Mouse (Mus musculus) CH12F3 (cell line): ENCODE results near the gene Lrrc52.

Experiments used
- in situ Hi-C: fragments of 300-500 bp; cut with MboI; formaldehyde crosslinking; loops from 2 replicates; pipeline ENCODE4 v1.14.3; 2020; ENCODE audit warnings: low sequenced_read_pairs

The Lrrc52 gene

DNA sequence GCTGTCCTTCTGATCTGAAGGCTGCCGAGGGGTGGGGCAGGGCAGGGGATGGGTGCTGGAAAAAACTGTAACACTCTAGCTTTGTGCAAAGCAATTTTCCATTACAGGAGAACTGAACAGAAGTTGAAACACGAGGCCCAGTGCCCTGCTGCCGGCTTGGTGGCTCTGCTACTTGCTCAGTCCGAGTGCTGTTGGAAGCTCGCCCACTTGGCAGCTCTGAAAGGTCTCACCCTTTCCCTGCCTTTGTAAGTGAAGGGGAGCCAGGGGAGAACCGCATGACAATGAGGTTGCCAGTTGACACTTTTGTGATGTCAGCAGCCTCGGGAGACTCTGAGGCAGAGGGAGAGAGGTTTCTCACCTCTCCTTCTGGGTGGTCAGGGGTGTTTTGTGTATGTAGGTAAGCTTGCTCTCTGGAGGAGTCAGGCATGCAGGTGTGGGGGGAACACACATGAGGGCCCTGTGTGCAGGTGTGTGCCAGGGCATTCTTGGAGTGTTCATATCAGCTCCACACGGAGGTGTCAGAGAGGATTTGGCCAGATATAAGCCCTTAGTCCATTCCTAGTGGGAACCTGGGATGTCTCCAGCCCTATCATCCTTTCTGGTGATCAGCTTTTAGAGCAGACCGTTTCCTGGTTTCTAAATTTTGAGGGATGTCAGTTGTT lies at the start of gene Lrrc52:
TSS of gene Lrrc52 (minus strand) at position 16 of the 662 bp plus-strand sequence.
- in situ Hi-C loops = no loop called here

DNA sequence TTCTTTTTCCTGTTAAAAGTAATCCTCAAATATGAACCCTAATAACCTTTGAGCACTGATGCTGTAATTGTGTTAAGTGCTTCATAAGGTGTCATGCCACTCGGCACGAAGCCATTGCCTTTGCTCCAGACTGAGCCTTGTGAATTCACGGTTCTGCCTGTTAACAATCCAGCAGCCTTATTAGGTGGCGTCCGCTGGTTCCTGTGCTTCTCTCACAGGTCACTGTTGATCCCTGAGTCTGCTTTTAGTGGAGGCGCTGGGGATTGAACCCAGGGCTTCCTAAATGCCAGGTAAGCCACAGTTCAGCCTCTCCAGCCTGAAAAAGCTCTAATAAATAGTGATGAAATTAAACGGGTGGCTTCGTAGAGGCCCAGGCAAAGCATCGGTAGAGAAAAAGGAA lies 45.0 kb upstream of the Lrrc52 start:
- in situ Hi-C loops = no loop called here

DNA sequence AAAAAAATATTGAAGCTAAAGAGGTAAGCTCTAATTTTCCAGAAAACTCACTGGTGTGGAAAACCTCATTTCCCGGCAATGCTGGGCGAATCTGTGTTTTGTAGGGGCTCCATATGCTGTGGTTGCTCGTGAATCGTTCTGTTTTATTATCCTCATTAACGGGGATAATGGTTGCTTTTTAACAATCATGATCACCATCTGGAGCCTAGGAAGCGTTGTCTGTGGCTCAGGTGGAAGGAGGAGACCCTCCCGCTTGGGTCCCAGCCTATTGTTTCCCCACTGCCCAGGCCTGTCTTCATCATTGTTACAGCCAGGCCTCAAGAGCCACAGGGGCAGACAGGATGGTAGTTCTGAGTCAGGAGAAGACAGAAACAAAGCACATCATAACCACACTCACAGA lies 39.5 kb upstream of the Lrrc52 start:
- in situ Hi-C loops = no loop called here

DNA sequence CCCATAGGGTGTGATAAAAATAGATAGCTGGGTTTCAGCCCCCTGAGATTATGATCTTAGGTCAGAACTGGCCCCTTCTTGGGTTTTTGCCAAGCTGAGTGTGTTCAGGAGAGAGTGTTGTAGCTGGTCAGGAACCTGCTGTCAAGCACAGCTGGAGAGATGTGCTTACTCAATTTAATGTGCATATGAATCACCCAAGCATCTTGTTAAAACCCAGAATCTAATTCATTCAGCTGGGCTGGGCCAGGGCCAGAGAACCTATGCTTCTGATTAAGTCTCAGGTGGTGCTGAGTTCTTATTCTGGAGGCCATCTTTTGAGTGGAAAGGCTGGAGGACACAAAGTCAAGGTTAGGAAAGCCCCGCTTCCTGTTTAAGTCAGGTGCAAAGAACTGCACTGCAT lies 38.8 kb upstream of the Lrrc52 start:
- in situ Hi-C loops = no loop called here

DNA sequence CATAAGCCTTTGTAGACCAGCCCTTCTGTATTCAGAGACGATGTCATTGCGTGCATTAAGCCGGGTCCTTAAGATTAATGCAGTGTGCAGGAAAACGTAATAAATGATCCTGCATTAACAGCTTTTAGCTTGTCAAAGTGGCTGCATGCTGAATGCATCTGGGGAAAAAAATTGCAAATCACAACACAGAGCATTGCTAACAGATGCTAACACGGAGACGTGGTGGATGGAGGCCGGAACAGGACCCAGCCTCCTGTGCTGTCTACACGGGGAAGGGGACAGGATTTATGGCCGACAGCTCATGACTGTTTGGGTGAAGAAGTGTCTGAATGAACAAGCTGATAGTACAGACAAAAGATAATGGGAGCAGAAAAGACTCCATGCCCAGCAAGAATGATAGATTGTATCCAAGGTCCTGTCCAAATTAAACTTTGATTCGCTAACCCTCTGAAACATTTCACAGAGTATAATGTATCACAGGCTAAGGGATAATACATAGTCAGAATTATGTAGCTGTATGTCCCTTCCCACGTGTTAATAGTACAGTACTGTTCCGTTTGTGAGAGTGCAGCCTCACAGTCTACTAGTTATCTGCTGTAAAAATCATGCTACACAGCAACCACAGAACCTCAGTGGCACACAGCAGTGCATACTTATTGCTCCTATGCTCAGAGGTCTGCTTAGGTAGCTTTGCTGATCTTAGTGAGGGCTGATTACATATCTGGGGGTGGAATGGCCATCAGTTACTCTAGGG lies 32.7 kb upstream of the Lrrc52 start:
- in situ Hi-C loops = no loop called here

DNA sequence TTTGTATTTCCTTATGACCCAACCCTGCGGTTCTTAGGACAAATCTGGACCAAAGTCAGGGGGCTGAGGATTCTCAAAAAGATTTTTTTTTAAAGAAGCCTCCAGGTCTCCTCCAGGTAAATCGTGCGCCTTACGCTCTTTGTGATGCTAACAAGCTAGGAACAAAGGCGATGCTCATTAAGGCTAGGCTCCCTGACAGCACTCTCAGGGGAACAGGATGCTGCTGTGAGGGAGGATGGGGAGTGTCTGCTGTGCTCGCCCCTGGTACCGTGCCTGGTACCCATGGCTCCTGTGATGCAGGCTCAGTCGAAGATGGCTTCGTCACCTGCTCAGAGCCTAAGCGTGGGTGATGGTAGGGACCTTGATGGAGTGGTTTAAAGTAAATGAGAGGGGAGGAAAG lies 31.4 kb upstream of the Lrrc52 start:
- in situ Hi-C loops = no loop called here

DNA sequence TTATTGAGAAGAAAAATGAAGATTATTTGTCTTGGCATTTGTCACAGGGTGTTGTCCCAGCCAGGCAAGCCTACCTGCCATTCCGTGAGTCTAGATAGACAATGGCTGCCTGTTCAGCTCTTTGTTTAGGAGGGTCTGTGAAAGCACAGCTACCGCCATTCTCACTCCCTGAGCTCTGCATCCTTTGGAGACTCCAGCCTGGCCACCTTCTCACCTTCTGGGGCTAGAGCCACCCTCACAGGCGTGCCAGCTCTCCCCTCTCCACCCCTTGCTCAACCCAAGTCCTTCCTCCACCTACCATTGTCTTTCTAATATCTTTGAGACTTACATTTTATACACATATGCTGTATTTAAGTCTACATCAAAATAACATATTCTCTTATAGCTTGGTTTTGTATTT lies 31.0 kb upstream of the Lrrc52 start:
- in situ Hi-C loops = no loop called here

DNA sequence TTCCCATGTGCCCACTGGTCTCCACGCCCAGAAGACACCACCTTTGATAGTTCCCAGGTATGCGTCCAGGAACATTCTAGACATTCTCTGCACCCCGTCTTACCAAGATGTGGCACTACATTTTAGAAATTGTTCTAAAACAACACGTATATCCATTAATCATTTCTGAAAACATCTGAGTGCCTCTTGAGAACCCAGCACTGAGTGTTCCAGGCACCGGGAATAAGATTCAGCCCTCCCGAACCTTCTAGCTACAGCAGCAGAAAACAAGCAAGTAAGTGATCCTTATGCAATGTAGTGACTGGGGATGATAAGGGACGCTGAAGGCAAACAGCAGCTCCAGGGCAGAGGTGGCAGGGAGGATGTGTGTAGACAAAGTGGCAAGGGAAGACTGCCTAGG lies 24.9 kb upstream of the Lrrc52 start:
- in situ Hi-C loops = no loop called here

DNA sequence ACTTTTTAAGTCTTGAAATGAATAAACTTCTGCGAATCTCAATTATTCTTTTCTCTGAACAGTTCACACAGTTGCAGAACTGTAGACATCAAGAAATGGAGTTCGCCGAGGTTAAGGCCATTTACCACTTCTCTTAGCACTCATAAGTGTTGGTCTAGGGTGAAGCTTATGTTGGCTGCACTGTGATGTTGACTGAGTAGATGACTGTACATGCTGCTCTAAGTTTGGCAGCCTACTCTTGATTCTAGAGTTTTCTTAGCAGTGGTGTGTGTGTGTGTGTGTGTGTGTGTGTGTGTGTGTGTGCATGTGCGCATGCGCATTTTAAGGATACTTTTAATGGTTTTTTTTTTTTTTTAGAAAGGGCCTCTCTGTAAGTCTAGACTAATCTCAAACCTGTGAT lies 21.4 kb upstream of the Lrrc52 start:
- in situ Hi-C loops = no loop called here

DNA sequence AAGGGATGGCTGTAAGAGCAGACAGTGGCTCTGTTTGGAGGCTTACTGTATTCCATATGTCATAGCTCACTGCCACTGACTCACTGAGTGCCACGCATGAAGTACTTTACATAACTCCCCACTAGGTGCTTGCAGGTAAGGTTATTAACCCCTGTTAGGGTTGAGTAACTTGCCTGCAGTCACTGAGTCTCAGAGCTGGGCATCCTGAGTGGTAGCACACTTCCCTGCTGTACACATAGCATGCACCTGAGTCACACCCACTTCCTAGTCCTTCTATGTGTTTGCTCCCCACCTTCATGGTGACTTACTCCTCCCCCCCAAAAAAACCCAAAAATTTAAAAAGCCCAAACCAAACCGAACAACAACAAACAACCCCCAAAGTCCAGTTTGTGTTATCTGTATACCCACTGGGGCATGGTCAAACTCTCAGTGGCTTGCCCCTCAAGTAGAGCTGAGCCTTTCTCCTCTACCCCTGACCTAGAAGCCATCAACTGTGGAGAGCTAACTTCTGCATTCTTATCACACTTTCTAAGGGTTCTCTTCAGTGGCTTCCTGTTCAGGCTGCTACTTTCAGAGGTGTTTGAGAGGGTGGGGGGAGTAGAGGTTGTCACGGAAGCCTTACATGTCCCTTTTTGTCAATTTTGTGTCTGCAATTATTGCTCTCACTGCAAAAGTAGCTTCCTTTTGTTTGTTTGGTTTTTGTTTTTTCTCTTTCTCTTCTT lies 20.5 kb upstream of the Lrrc52 start:
- in situ Hi-C loops = no loop called here

DNA sequence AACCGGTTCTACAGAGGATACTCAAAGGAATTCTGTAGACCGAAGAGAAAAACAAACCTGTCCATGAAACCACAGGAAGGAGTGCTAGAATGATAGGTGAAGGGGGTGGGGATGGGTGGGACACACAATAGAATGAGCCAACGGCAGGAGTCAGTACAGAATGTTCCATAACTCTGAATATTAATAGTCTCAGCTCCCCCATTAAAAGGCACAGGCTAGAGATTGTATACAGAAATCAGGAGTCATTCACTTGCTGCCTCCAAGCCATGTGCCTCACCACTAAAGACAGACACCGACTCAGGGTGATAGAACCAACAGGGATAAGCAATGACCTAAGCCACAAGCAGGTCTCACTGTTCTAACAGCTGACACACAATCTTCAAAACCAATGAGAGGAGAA lies 16.3 kb upstream of the Lrrc52 start:
- in situ Hi-C loops = no loop called here

DNA sequence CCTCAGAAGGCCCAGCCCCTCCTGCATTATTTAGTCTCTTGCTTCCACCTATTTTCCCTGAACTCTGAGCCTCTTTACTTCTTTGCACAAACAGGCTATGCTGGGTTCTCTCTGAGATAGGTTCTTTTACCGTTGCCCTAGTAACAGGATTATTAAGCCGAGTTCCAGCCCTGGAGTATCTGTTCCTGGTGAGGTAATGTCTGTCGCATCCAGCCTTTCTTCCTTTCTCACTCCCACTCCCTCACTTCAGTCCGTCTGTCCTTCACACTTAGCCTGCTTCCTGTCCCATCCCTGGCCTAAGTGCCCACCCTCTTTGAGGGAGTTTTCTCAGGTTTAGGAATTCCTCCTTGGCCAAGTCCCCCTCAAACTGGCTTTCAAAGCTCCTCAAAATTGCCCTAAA lies 7.0 kb upstream of the Lrrc52 start:
- in situ Hi-C loops = no loop called here

DNA sequence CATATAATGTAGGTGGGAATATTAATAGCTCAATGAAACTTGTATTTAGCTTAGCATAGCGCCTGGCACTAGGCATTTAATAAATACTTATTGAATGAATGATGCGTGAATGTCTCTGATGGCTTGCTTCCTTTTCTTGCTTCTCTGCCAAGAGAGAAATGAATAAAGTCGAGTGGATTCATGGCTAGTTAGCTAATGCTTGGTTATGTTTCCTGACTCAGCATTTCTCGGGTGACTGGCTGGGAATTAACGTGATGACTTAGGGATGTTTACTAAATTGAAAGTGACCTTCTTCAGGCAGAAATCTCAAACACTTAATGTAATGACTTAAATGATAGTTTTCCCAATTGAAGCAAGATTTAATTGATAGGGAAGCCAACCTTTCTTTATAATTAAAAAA lies 1.3 kb upstream of the Lrrc52 start:
- in situ Hi-C loops = no loop called here

DNA sequence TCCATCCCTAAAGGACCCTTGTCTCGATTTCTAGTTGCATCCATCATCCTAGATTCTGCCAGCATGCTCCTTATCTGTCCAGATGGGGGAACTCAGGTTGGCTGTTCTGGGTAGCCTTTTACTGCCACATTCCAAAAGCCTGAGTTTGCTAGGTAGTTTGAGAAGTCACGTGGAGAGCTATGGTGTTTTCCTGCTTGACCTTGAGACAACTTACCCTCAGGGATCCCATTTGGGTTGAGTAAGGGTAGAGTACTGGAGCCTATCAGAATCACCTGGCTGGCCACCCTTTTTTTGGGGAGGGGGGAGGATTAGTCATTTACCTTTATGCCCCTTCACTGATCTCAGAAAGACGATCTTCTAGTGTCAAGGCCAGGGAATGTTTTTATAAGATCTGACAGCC lies 9.3 kb downstream of the Lrrc52 start:
- in situ Hi-C loops = no loop called here

DNA sequence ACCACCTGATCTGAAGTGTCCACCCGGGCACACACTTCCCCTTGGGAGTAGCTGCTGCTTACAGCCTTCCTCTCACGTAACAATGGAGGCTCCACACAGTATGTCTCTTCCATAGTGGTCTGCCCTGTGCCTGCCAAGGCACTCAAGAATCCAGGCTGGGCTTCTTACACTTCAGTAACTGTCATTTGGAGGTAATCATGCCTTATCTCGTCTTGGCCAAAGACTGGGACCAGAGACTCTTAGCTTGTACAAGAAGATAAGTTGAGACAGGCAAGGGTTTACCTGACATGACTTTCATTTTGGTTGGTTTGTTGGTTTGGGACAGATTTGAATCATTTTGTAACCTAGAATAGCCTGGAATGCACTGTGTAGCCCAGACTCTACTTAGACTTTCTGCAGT lies 13.5 kb downstream of the Lrrc52 start:
- in situ Hi-C loops = no loop called here

DNA sequence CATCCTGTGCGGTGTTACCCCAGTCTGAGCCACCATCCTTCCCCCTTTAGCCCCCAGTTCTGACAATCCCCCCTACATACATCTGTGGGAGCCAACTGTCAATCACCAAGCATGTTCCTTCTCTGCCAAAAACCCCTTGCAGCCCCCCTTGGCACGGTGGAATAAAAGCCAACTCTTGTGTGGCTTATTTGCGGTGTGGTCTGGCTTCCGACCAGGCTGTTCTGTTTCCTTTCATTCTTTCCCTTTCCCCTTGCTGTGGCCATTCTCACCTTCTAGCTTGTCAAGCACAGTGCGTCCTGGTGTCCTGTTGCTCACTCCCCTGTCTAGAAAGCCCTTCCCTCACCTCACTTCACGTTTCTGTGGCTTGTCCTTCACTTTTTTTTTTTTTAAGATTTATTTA lies 14.1 kb downstream of the Lrrc52 start:
- in situ Hi-C loops = no loop called here

DNA sequence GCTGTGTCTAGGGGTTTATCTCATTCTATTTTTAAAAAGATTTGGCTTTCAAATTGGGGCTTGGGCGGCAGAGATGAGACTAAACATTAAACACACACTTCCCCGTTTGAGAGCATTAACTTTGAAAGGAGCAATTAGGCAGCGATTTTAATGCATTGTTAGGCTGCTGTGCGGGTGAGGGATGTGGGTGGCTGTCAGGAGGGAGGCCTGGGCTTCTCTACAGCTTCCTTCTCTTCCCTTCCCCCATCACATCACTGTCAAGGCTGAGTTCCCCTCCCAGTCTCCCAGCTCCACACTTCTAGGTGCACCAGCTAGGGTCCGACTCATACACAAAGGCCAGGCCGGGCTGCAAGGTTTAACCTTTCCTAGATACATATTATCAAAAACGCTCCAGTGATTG lies 18.0 kb downstream of the Lrrc52 start:
- in situ Hi-C loops = no loop called here

DNA sequence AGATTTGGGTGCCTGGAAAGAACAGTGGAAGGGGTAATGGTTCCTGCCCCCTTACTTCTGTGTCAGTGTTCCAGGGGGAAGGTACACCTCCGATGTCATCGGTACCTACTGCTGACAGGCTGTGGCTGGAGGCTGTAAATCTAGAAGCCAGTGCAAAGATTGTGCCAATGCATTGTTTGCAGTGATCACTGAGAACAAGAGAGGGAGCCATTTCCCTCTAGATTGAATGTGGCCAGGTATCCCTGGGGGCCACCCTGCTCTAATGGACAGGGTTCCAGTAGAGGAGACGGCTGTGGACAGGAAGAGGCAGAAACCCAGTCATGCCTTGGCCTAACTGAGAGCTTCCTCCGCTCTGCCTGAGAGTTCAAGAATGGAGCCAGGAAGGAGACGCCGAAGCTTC lies 18.5 kb downstream of the Lrrc52 start:
- in situ Hi-C loops = no loop called here

DNA sequence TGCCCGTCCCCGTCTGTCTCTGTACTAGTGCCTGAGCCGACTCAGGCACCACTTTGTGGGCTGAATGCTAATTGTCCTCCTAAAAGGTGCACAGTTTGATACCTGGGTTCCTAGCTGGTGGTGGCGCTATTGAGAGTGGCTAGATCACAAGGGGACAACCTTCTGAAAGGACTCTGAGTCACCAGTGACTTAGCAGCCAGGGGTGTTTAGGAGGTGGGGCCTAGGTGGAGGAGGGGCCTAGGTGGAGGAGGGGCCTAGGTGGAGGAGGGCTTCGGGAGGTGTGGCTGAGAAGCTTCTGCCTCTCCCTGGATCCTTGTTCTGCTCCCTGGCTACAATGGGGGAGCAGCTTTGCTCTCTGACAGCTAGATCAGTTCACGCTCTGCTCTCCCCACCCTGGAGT lies 20.1 kb downstream of the Lrrc52 start:
- in situ Hi-C loops = no loop called here

DNA sequence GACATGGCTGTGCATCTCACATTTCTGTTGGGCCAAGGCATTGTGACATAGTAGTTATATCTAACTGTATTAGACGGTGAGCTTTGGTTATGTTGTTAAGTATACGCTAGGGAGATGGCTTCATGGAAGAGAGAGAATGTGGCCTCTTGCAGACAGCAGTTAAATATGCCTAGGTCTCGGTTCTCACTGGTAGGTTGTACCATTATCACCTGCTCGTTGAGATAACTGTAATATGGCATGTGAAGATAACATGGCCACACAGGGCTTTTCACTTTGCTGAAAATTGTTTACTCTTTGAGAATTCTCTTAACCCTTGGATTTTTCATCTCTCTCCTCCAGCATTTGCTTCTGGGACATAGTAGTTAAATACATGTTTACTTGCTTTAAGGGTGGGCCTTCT lies 21.4 kb downstream of the Lrrc52 start:
- in situ Hi-C loops = no loop called here

DNA sequence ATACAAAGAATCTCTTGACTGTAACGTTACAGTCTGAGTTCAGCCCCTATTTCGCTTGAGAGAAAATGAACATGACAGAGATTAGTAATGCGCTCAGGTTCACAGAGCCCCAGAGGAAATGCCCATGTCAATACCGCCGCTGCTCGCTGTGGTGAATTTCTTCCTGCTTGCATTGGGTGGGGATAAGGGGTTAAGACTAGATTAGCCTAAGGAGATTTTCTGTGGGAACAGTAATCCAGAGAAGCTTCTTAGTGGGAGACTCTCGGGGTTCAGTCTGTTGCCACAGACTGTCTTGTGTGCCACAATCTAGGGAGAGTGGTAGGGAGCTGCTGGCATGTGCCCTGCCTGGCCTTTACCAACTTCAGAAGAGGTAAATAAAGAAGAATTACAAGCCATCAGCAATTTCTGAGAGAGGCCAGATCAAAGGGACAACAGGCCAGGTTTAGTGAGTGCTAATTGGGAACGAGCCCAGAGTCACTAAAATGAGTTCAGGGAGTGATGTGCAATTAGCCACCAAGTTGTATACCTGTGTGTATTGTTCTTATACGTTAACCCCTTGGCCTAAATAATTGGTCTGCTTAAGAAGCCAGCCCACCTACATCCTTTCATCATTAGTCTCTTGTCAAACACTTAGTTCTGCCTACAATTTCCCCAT lies 28.2 kb downstream of the Lrrc52 start:
- in situ Hi-C loops = no loop called here

DNA sequence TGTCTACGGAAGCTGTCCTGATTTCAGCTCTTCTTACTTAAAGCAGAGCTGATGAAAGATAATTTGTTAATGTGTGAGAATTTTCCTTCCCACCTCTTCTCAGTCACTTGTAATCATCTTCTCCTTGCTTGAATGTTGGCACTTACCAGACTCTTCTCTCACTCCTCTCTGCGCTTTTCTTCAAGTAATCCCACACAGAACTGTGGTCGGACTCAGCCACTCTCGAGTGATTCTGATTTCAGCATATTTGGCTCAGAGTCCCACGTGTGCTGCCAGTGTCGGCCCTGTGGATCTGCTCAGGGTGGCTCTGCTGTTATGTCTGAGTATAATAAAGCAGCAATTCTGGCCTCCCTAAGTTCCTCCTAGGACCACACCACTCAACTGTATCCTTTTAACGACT lies 29.5 kb downstream of the Lrrc52 start:
- in situ Hi-C loops = no loop called here
